Mouse (Mus musculus) spleen, adult 2 months (tissue): ENCODE results near the gene Ccdc144b.

Source experiments
- CTCF ChIP-seq: fragments of 200-500 bp; IDR thresholded peaks from 2 replicates; pipeline ENCODE4 v1.5.1; 2011; ENCODE audit warnings: mild to moderate bottlenecking, inconsistent platforms; ENCODE audit not compliant: insufficient read depth, insufficient read length, insufficient replicate concordance; ENCODE audit errors: extremely low read depth
- POLR2A ChIP-seq: fragments of 200-500 bp; IDR thresholded peaks from 2 replicates; pipeline ENCODE4 v1.6.1; 2011; ENCODE audit warnings: low read depth, low read length, inconsistent platforms

DNA sequence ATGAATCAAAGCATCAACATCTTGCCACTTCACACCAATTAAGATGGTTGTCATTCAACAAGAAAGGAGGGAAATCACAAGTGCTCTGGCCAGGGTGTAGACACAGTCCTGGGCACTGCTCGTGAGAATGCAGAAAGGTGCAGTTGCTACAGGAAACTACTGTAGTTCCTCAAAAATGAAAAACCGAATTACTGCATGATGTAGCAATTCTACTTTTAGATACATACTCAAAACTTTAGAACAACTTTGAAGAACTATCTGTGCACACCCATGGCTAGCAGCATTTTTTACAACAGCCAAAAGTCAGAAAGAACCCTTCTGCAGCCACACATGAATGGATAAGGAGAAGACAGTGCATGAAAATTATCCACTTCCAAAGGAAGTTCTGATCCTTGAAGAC, 86.9 kb downstream of the Ccdc144b start:
- TF ChIP-seq CTCF (no peak), POLR2A (no peak)
